Mouse (Mus musculus): Measurements from ENCODE around the gene Tomm70a.

DNA sequence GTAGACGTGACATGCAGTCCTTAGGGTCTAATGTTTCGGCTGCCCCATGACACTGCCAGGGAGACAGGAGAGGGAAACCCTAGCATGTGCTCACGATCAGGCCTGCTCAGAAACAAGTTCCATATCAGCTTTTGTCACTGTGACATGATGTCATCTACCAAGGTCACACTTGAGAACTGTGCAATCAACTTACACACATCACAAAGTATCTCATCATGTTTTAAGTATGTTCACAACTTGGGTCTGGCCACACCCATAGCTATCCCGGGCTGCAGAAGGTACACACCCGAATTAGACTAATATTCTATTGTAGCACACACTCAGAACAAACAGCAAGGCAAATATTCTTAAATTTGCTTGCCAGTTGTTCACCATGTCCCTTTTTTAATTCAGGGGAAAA is 60.5 kb downstream of the Tomm70a start:
- TF ChIP-seq CTCF (IDR thresholded peaks at IDR 0.05; ENCODE audit: borderline replicate concordance, extremely low read depth, insufficient read depth, insufficient read length) (no peak), POLR2A (IDR thresholded peaks at IDR 0.05; ENCODE audit: borderline replicate concordance, extremely low read depth, insufficient read depth, insufficient read length, poor library complexity, severe bottlenecking) (no peak)

Measured in brain, embryonic 14.5 days (tissue).